In the genomic region with DNA sequence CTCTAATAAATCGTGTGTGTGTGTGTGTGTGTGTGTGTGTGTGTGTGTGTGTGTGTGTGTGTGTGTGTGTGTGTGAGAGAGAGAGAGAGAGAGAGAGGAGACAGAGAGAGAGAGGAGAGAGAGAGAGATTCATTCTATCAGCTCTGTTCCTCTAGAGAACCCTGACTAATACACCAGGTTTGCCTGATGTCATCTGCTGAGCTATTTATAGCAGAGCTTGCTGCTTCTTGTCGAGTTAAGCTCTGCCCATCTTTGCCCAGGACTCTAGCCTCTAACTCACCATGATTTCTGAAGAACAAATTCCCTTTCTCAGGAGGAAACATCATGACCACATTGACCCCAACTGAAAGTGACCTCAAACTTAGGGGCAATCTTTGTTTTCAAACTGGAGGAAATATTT, we compare ENCODE assay signal across 14 mouse cellular contexts. TPM values are rescaled to one million over a fixed set of nuclear protein-coding genes. Genes with fewer than 3 reads are reported as not detected.
DNase-seq lines count a peak whose midpoint lies in the region; ATAC-seq and TF ChIP-seq lines count a peak whose summit lies in the region.
"Had no signal": no experiment of that assay in that cellular context is flagged by ENCODE, and none has a peak within 500 bp of the region (broad histone marks: within the 10 kb centered on the region; RNA-seq: fewer than 3 reads in every experiment).

No protein-coding gene starts in this region.

- no peaks in the 10 kb centered on the region for H3K36me3 ChIP-seq in heart, postnatal 0 days (replicated peaks; ENCODE audit: control insufficient read depth, insufficient read depth, low read length)
- H3K36me3 ChIP-seq: neural tube, embryonic 12.5 days had no signal

- no peak for TF ChIP-seq CTCF in heart, postnatal 0 days (IDR thresholded peaks at IDR 0.05; ENCODE audit: low read depth)

- ATAC-seq in frontal cortex, adult (ENCODE audit: low TSS enrichment) = peak; percentile 44; the same call in 1 of the 2 replicates
- ATAC-seq in heart, postnatal 0 days (ENCODE audit: insufficient read depth, low read depth) = peak; percentile 82
- ATAC-seq: CD4-positive, CD25-positive, alpha-beta regulatory T cell, adult 4 months had no signal

- no peak for DNase-seq in frontal cortex, postnatal 10 days (ENCODE audit: low spot score in 2 of 2)
- DNase-seq in 3134 (ENCODE audit: extremely low read depth, insufficient read length, low spot score) (peak; percentile 30), adipocyte (ENCODE audit: low spot score) (peak; percentile 41)
- peak; percentile 75 for DNase-seq in heart, postnatal 0 days (ENCODE audit: low spot score)
- DNase-seq in left cerebral cortex, adult 11 months (ENCODE audit: low spot score) = no peak
- DNase-seq in thymus, adult 18-20 months = no peak
- no peak for DNase-seq in urinary bladder, postnatal 36 days (ENCODE audit: low spot score in 2 of 2)
- DNase-seq: gastrocnemius, postnatal 36 days; kidney, postnatal 14 days had no signal

- H3K9ac ChIP-seq in heart, postnatal 0 days (replicated peaks; ENCODE audit: low read depth, low read length) = no peak overlapping the region
- H3K9ac ChIP-seq: liver, embryonic 14.5 days; neural tube, embryonic 12.5 days had no signal

- H3K27ac ChIP-seq in heart, postnatal 0 days (ENCODE audit: low read depth) = no peak overlapping the region
- H3K27ac ChIP-seq: liver, embryonic 14.5 days; neural tube, embryonic 12.5 days; stomach, postnatal 0 days had no signal

- no peak overlapping the region for H3K4me2 ChIP-seq in heart, postnatal 0 days (ENCODE audit: low read depth, low read length)
- H3K4me2 ChIP-seq: neural tube, embryonic 12.5 days had no signal

- H3K4me3 ChIP-seq in heart, postnatal 0 days (ENCODE audit: low read depth, low read length) = no peak overlapping the region
- H3K4me3 ChIP-seq: neural tube, embryonic 12.5 days had no signal

- H3K27me3 ChIP-seq in heart, postnatal 0 days (ENCODE audit: control insufficient read depth, insufficient read depth, low read length) = no peaks in the 10 kb centered on the region
- H3K27me3 ChIP-seq: neural tube, embryonic 12.5 days had no signal

- WGBS in heart, postnatal 0 days = 8% methylated on average over 2 of the region's 2 CpGs

- no peaks in the 10 kb centered on the region for H3K9me3 ChIP-seq in heart, postnatal 0 days (replicated peaks; ENCODE audit: control insufficient read depth, low read length)
- H3K9me3 ChIP-seq: neural tube, embryonic 12.5 days had no signal

- no peak for TF ChIP-seq EP300 in heart, postnatal 0 days (IDR thresholded peaks at IDR 0.05; ENCODE audit: low read depth)

- peaks cover 5% of the 10 kb centered on the region; the same call in 1 of the 2 replicates for H3K4me1 ChIP-seq in heart, postnatal 0 days (ENCODE audit: control insufficient read depth, insufficient read depth)
- H3K4me1 ChIP-seq: neural tube, embryonic 12.5 days had no signal

RNA-seq across cellular contexts. Expression of a gene that starts 24.4 kb away (rescaled TPM):
- total RNA-seq in heart, postnatal 0 days (2014; rRNA removed; ENCODE audit: low replicate concordance) = 2.8 and 8.2 TPM in 2 replicates
- polyA plus RNA-seq in heart, postnatal 0 days (2015; fragmentation: Nextera tagmentation; extraction: Ambion mirVana) = 4.8 and 5.5 TPM in 2 replicates

RNA-seq across cellular contexts. Expression of a gene that starts 24.8 kb away (rescaled TPM):
- total RNA-seq in heart, postnatal 0 days (2014; rRNA removed; ENCODE audit: low replicate concordance) = 3.0 and 11.9 TPM in 2 replicates
- 8.4 and 9.2 TPM in 2 replicates for polyA plus RNA-seq in heart, postnatal 0 days (2015; fragmentation: Nextera tagmentation; extraction: Ambion mirVana)

Comparison
In these comparisons a context has a peak if more than half of its experiments do, and no peak if none do; other contexts are left out.
1. DNase-seq: peak in 3134 (single experiment), adipocyte (single experiment) and heart, postnatal 0 days (single experiment); none in frontal cortex, postnatal 10 days (0 of 2), left cerebral cortex, adult 11 months (single experiment), thymus, adult 18-20 months (0 of 2) and urinary bladder, postnatal 36 days (0 of 2).